Mouse (Mus musculus) CH12.LX (cell line): Measurements from ENCODE around the gene Src. TPM values are rescaled to one million over a fixed set of nuclear protein-coding genes. Genes with fewer than 3 reads are reported as not detected.

Experiments used
- DNase-seq: peaks from one replicate; pipeline ENCODE4 v3.0.0-alpha.2; 2013; ENCODE audit errors: extremely low read depth
- H3K27ac ChIP-seq: 2 replicates; pipeline ENCODE4 v1.5.1; 2012; ENCODE audit warnings: low read depth, mild to moderate bottlenecking, control low read depth, moderate library complexity; ENCODE audit not compliant: insufficient read depth
- H3K27me3 ChIP-seq: replicated peaks from 2 replicates; pipeline ENCODE3; 2012; ENCODE audit warnings: inconsistent platforms
- H3K36me3 ChIP-seq, 2 experiments: replicated peaks in 1 of 2; 2 replicates each; pipeline versions ENCODE3 to v1.6.1; 2012; ENCODE audit warnings: inconsistent platforms in 1 of 2, low read length in 1 of 2, mild to moderate bottlenecking in 1 of 2, mixed read lengths in 1 of 2, moderate library complexity in 1 of 2; ENCODE audit not compliant: control insufficient read depth in 1 of 2, insufficient read depth in 1 of 2
- H3K4me1 ChIP-seq, 2 experiments: 2 replicates each; pipeline ENCODE4 v1.6.1; 2012; ENCODE audit warnings: inconsistent platforms in 1 of 2, moderate library complexity in 1 of 2; ENCODE audit not compliant: insufficient read depth in 2 of 2, control insufficient read depth in 1 of 2
- H3K4me2 ChIP-seq: 2 replicates; pipeline ENCODE4 v1.6.1; 2012; ENCODE audit warnings: low read depth, mild to moderate bottlenecking, control low read depth; ENCODE audit not compliant: poor library complexity, insufficient read depth, severe bottlenecking
- H3K4me3 ChIP-seq, 3 experiments: fragments of 150-350 bp in 1 of 3; sonication (generic) in 1 of 3; replicated peaks in 1 of 3; 2 replicates each; pipeline versions ENCODE3 to v1.5.1; 2011 to 2012; ENCODE audit warnings: low read depth in 2 of 3, low read length in 2 of 3, mild to moderate bottlenecking in 2 of 3, moderate library complexity in 2 of 3, control low read depth in 1 of 3, improper control_type of control experiment in 1 of 3, inconsistent platforms in 1 of 3, mixed read lengths in 1 of 3; ENCODE audit not compliant: poor library complexity in 1 of 3
- H3K79me2 ChIP-seq: replicated peaks from 2 replicates; pipeline ENCODE4 v1.6.1; 2012; ENCODE audit warnings: mild to moderate bottlenecking, moderate library complexity; ENCODE audit not compliant: control insufficient read depth, poor library complexity, insufficient read depth, severe bottlenecking; ENCODE audit errors: extremely low read depth
- H3K9ac ChIP-seq: 2 replicates; pipeline ENCODE4 v1.6.1; 2012; ENCODE audit warnings: low read depth, mild to moderate bottlenecking, control low read depth, moderate library complexity; ENCODE audit not compliant: insufficient read depth
- H3K9me3 ChIP-seq: replicated peaks from 2 replicates; pipeline ENCODE3; 2012; ENCODE audit warnings: low read length, inconsistent platforms, mixed read lengths
- BHLHE40 ChIP-seq: IDR thresholded peaks from 2 replicates; pipeline ENCODE4 v1.6.1; 2011; ENCODE audit warnings: mild to moderate bottlenecking, low read depth, low read length, improper control_type of control experiment
- CTCF ChIP-seq, 2 experiments: IDR thresholded peaks in 1 of 2; conservative IDR thresholded peaks in 1 of 2; 2 replicates each; pipeline ENCODE4 v1.5.1; 2011 to 2012; ENCODE audit warnings: low read depth in 2 of 2, low read length in 2 of 2, improper control_type of control experiment in 1 of 2, inconsistent platforms in 1 of 2, mild to moderate bottlenecking in 1 of 2, moderate library complexity in 1 of 2
- E2F4 ChIP-seq: IDR thresholded peaks from 2 replicates; pipeline ENCODE4 v1.6.1; 2011; ENCODE audit warnings: low read depth, low read length, improper control_type of control experiment; ENCODE audit not compliant: insufficient replicate concordance
- ELF1 ChIP-seq: IDR thresholded peaks from 2 replicates; pipeline ENCODE4 v1.6.1; 2014; ENCODE audit warnings: low read depth, mild to moderate bottlenecking, inconsistent platforms, low read length, improper control_type of control experiment
- ETS1 ChIP-seq: conservative IDR thresholded peaks from 2 replicates; pipeline ENCODE4 v1.6.1; 2012; ENCODE audit warnings: low read depth, mild to moderate bottlenecking, inconsistent platforms, low read length, improper control_type of control experiment, moderate library complexity
- GABPA ChIP-seq: IDR thresholded peaks from 2 replicates; pipeline ENCODE4 v1.6.1; 2012; ENCODE audit warnings: low read depth, low read length, improper control_type of control experiment, inconsistent platforms; ENCODE audit not compliant: insufficient replicate concordance
- HCFC1 ChIP-seq: IDR thresholded peaks from 2 replicates; pipeline ENCODE4 v1.6.1; 2012; ENCODE audit warnings: low read depth, mild to moderate bottlenecking, inconsistent platforms, low read length, improper control_type of control experiment
- IRF4 ChIP-seq: IDR thresholded peaks from 2 replicates; pipeline ENCODE4 v1.6.1; 2014; ENCODE audit warnings: low read depth, mild to moderate bottlenecking, inconsistent platforms, low read length, improper control_type of control experiment
- JUN ChIP-seq: IDR thresholded peaks from 2 replicates; pipeline ENCODE4 v1.6.1; 2011; ENCODE audit warnings: low read depth, mild to moderate bottlenecking, low read length, improper control_type of control experiment, moderate library complexity; ENCODE audit not compliant: insufficient read depth
- MAFK ChIP-seq: IDR thresholded peaks from 2 replicates; pipeline ENCODE4 v1.6.1; 2011; ENCODE audit warnings: low read length, improper control_type of control experiment; ENCODE audit not compliant: insufficient replicate concordance
- MEF2A ChIP-seq: IDR thresholded peaks from 2 replicates; pipeline ENCODE4 v1.6.1; 2014; ENCODE audit warnings: low read depth, mild to moderate bottlenecking, inconsistent platforms, low read length, improper control_type of control experiment, borderline replicate concordance
- MXI1 ChIP-seq: IDR thresholded peaks from 2 replicates; pipeline ENCODE4 v1.6.1; 2011; ENCODE audit warnings: mild to moderate bottlenecking, low read depth, low read length, improper control_type of control experiment
- MYC ChIP-seq: IDR thresholded peaks from 2 replicates; pipeline ENCODE4 v1.6.1; 2011; ENCODE audit warnings: low read depth, mild to moderate bottlenecking, improper control_type of control experiment, low read length
- NRF1 ChIP-seq: IDR thresholded peaks from 2 replicates; pipeline ENCODE4 v1.6.1; 2014; ENCODE audit warnings: low read depth, mild to moderate bottlenecking, inconsistent platforms, low read length, improper control_type of control experiment, moderate library complexity
- TBP ChIP-seq: conservative IDR thresholded peaks from 2 replicates; pipeline ENCODE4 v1.6.1; 2011; ENCODE audit warnings: low read depth, low read length, improper control_type of control experiment
- UBTF ChIP-seq: IDR thresholded peaks from 2 replicates; pipeline ENCODE4 v1.6.1; 2012; ENCODE audit warnings: low read depth, mild to moderate bottlenecking, inconsistent platforms, low read length, improper control_type of control experiment, moderate library complexity
- USF1 ChIP-seq: IDR thresholded peaks from 2 replicates; pipeline ENCODE4 v1.6.1; 2014; ENCODE audit warnings: low read depth, mild to moderate bottlenecking, inconsistent platforms, low read length, improper control_type of control experiment
- ZC3H11A ChIP-seq: IDR thresholded peaks from 2 replicates; pipeline ENCODE4 v1.6.1; 2012; ENCODE audit warnings: low read depth, mild to moderate bottlenecking, inconsistent platforms, low read length, improper control_type of control experiment
- ZMIZ1 ChIP-seq: IDR thresholded peaks from 2 replicates; pipeline ENCODE4 v1.6.1; 2012; ENCODE audit warnings: low read depth, mild to moderate bottlenecking, inconsistent platforms, low read length, improper control_type of control experiment
- ZNF384 ChIP-seq: IDR thresholded peaks from 2 replicates; pipeline ENCODE4 v1.6.1; 2012; ENCODE audit warnings: low read depth, low read length, improper control_type of control experiment, inconsistent platforms
- dilution Hi-C: fragments of 300-500 bp; cut with MboI; formaldehyde crosslinking; loops from 2 replicates; pipeline ENCODE4 v1.14.3; 2020; ENCODE audit warnings: low sequenced_read_pairs; ENCODE audit not compliant: extremely low pct_unique_long_range_greater_than_20kb, extremely low pct_ligation_motif_present
- in situ Hi-C: fragments of 300-500 bp; cut with MboI; formaldehyde crosslinking; loops from 3 replicates; pipeline ENCODE4 v1.14.3; 2019; ENCODE audit warnings: low sequenced_read_pairs, low pct_ligation_motif_present, low pct_unique_long_range_greater_than_20kb, mixed read lengths
- polyA plus RNA-seq: library from polyadenylated mRNA; unstranded; fragments of >175 nt; gene quantifications from 2 replicates; pipeline ENCODE4 v1.2.1, GENCODE M21; 2012; ENCODE audit warnings: low read depth; ENCODE audit not compliant: insufficient read length
- total RNA-seq, 2 experiments: library from RNA; depleted of rRNA; stranded (reverse); fragments of 300-350 nt in 1 of 2; fragments of >200 nt in 1 of 2; gene quantifications; 2 replicates each; pipeline ENCODE4 v1.2.3; 2012 to 2014

Gene Src
- total and polyA plus RNA-seq, 3 experiments, result 0.20 to 0.37 (median 0.25) TPM

DNA sequence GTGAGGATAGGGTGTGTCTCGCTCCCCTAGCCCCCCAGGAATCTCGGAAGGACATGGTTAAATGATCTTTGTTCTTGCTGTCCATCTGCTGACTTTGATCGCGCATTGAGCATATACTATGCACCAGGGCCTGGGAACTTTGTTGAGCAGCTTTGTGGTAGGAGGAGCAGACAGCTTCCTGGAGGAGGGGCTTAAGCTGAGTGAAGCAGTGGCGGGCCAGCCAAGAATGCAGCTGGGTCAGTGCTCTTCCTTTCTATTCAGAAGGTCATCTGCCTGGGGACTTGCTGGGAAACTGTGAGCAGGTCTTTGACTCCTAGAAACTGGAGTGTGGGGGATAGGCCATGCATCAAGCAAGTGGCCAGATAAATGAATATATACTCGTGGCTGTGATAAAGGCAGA lies 7.9 kb downstream of the Src start:
- dilution Hi-C loops, result no loop called here

DNA sequence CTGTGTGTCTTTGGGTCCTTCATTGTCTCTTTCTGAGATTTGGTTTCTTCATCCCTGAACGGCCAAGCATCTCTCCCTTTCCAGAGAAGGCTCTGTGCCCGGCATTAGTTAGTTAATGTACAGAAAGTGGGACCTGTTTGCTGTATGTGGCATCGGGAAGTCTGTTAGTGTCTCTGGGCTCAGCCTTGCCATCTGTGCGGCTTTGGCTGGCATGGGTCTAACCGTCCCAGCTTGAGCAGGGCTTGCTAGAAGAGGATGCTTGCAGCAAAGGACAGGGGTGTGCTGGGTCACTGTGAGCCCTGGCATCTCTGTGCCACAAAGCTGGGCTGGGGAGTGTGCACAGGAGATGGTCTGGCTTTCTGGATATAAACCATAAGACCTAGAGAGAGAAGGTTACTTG lies 8.9 kb downstream of the Src start:
- Histone ChIP-seq H3K27me3 (peaks cover 92% of the 10 kb centered on the region), H3K9ac (no peak overlapping the region), H3K36me3 (no peaks in the 10 kb centered on the region), H3K9me3 (no peaks in the 10 kb centered on the region), H3K4me1 (peaks cover 16 to 46% of the 10 kb centered on the region in 2 experiments), H3K79me2 (no peaks in the 10 kb centered on the region), H3K27ac (no peak overlapping the region), H3K4me2 (no peak overlapping the region), H3K4me3 (no peak overlapping the region)
- DNase-seq, result no peak
- in situ Hi-C loops, result no loop called here
- TF ChIP-seq UBTF (no peak), E2F4 (no peak), IRF4 (no peak), MYC (no peak), ZMIZ1 (no peak), ELF1 (no peak), USF1 (no peak), JUN (no peak), CTCF (conservative IDR thresholded peaks at IDR 0.05 in 1 of 2, IDR thresholded peaks at IDR 0.05 in 1 of 2; ENCODE audit: low read depth in 2 of 2, low read length in 2 of 2) (no peak), NRF1 (no peak), BHLHE40 (no peak), ETS1 (no peak)
- dilution Hi-C loops, result no loop called here

More for the DNA sequence above, 7.9 kb downstream of the Src start:
- no peak overlapping the region for H3K27ac ChIP-seq
- H3K4me1 ChIP-seq, result peaks cover 16 to 46% of the 10 kb centered on the region in 2 experiments
- H3K9ac ChIP-seq, result no peak overlapping the region
- H3K4me2 ChIP-seq, result no peak overlapping the region
- TF ChIP-seq MAFK (no peak), HCFC1 (no peak), BHLHE40 (no peak), MXI1 (no peak), ZNF384 (no peak), JUN (no peak), ELF1 (no peak; the same call in 1 of the 2 replicates), UBTF (no peak), E2F4 (no peak), MEF2A (no peak), ZC3H11A (no peak), TBP (no peak), GABPA (no peak)
- H3K4me3 ChIP-seq, result no peak overlapping the region
- H3K36me3 ChIP-seq, result no peaks in the 10 kb centered on the region
- in situ Hi-C loops, result no loop called here
- no peak for DNase-seq
- H3K27me3 ChIP-seq, result peaks cover 92% of the 10 kb centered on the region
- no peaks in the 10 kb centered on the region for H3K9me3 ChIP-seq
- H3K79me2 ChIP-seq, result no peaks in the 10 kb centered on the region
